Mouse (Mus musculus): ENCODE measurements at regions not wholly inside any gene's neighbourhood (a gene's known extent, or its start where the extent isn't known, plus 50 kb on each side); places are given as distances from the start of the nearest gene placed in this dataset.

DNA sequence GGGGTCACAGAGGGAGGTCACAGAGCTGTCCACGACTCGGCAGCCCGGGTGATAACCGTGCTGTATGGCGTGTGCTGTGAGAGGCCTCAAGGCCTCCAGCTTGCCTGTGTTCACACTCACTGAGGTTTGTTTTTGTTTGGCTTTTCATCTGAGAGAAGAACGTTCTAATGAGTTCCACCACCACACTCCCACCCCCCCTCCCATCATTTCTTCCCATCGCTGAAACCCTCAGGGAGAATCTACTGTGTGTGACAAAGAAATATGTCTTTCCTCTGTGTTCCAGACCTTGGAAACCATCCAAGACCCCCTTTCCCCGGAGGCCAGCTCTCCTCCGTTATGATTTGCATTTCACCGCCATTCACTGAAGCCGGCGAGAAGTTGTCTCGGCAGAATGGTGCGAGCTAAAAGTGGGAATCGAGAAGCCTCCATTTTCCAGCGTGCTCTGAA is 164.0 kb upstream of the 1700066M21Rik start:
- TF ChIP-seq CTCF (IDR thresholded peaks at IDR 0.05; ENCODE audit: control insufficient read depth, insufficient read depth, insufficient read length) (no peak), MAX (IDR thresholded peaks at IDR 0.05) (no peak), USF1 (IDR thresholded peaks at IDR 0.05; ENCODE audit: low read depth) (no peak), MYOD1 (IDR thresholded peaks at IDR 0.05; ENCODE audit: control insufficient read depth, insufficient read length, low read depth) (no peak)
